Mouse (Mus musculus): ENCODE measurements around the gene Gsta4. TPM values are rescaled to one million over a fixed set of nuclear protein-coding genes. Genes with fewer than 3 reads are reported as not detected.

The Gsta4 gene
- polyA plus RNA-seq, 1 experiment: 113 TPM

DNA sequence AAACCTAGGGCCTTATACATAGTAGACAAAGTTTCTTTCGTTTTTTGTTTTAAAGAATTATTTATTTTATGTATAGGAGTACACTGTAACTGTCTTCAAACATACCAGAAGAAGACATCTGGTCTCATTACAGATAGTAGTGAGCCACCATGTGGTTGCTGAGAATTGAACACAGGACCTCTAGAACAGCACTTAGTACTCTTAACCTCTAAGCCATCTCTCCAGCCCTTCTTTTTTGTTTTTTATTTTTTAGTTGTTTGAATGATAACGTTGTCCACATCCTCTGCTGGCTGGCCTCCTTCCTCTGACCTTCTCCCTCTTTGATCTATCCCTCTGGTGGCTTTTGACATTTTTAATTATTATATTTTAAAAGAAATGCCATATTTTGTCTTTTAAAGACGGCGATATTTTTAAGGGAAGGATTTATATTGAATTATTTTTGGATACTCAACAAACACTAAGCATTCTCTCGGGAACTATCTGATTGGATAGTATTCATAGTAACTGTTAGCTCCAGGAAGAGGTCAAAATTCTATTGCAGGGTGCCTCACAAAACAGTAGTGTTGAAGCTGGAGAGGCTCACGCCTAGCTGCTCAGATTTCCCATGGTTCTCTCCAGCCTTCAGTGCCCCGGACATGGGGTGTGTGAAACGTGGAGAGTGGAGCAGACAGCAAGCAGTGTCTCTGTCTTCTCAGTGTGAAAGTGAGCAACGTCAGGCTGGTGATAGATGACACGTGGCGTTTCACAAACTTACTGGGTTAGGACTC lies 28.2 kb upstream of the Gsta4 start:
- 88% methylated on average over 11 of the region's 11 CpGs for whole genome bisulfite sequencing
- Histone ChIP-seq H3K27me3 (ENCODE audit: control insufficient read depth, insufficient read depth, low read length) (no peaks in the 10 kb centered on the region), H3K4me1 (ENCODE audit: control insufficient read depth, insufficient read depth, low read length) (no peaks in the 10 kb centered on the region), H3K27ac (ENCODE audit: insufficient read depth, low read length) (no peak overlapping the region), H3K4me3 (replicated peaks; ENCODE audit: insufficient read depth, low read depth, low read length) (no peak overlapping the region)
- DNase-seq: no peak
- no peak for TF ChIP-seq CTCF (IDR thresholded peaks at IDR 0.05; ENCODE audit: borderline replicate concordance, insufficient read depth, low read depth, low read length)
- no peak for TF ChIP-seq POLR2A (IDR thresholded peaks at IDR 0.05; ENCODE audit: borderline replicate concordance, insufficient read depth, low read length)

DNA sequence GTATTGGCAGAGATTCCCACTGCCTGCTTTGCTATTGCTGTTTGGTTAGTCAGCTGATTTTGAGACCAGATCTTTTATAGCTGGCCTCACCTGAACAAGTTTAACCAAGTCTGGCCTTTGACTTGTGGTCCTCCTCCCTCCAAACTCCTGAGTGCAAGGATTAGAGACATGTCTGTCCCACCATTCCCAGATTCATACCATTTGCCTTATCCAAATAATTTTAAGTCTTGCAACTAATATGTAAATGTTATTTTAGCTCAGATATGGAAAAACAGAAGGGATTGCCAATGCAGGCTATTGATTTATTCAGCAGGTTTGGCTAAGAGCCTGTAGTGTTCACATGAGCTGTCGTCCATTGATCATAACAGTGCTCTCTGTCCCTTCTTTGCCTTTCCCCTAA lies 25.4 kb upstream of the Gsta4 start:
- WGBS: 79% methylated on average over 1 of the region's 1 CpGs
- no peaks in the 10 kb centered on the region; the same call in 1 of the 2 replicates for H3K4me1 ChIP-seq (ENCODE audit: control insufficient read depth, insufficient read depth, low read length)
- no peak overlapping the region for H3K27ac ChIP-seq (ENCODE audit: insufficient read depth, low read length)
- no peaks in the 10 kb centered on the region for H3K27me3 ChIP-seq (ENCODE audit: control insufficient read depth, insufficient read depth, low read length)
- no peak for DNase-seq
- no peak overlapping the region for H3K4me3 ChIP-seq (replicated peaks; ENCODE audit: insufficient read depth, low read depth, low read length)
- TF ChIP-seq CTCF (IDR thresholded peaks at IDR 0.05; ENCODE audit: borderline replicate concordance, insufficient read depth, low read depth, low read length): no peak
- no peak for TF ChIP-seq POLR2A (IDR thresholded peaks at IDR 0.05; ENCODE audit: borderline replicate concordance, insufficient read depth, low read length)

DNA sequence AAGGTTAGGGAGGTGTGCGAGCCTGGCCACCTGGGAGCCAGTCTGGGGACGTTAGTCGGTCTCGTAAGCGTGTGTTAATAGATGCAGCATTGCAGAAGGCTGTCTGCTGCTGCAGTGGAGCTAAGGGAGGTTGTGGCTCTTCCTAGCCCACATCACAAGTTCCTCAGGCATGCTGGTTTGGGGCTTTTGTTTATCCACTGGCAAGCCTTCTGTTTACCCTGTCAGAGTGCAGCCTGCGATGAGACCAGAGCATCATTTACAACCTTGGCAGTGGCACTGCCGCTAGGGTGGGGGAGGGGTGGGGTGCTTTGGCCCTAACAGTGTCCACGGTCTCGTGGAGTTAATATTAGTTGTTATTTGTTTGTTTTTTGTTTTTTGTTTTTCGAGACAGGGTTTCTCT lies 19.3 kb upstream of the Gsta4 start:
- TF ChIP-seq POLR2A (IDR thresholded peaks at IDR 0.05; ENCODE audit: borderline replicate concordance, insufficient read depth, low read length) (no peak), CTCF (IDR thresholded peaks at IDR 0.05; ENCODE audit: borderline replicate concordance, insufficient read depth, low read depth, low read length) (no peak)
- 81% methylated on average over 10 of the region's 10 CpGs for WGBS
- DNase-seq: no peak
- H3K27ac ChIP-seq (ENCODE audit: insufficient read depth, low read length): no peak overlapping the region
- no peaks in the 10 kb centered on the region for H3K27me3 ChIP-seq (ENCODE audit: control insufficient read depth, insufficient read depth, low read length)
- H3K4me3 ChIP-seq (replicated peaks; ENCODE audit: insufficient read depth, low read depth, low read length): no peak overlapping the region
- H3K4me1 ChIP-seq (ENCODE audit: control insufficient read depth, insufficient read depth, low read length): no peaks in the 10 kb centered on the region; the same call in 1 of the 2 replicates

DNA sequence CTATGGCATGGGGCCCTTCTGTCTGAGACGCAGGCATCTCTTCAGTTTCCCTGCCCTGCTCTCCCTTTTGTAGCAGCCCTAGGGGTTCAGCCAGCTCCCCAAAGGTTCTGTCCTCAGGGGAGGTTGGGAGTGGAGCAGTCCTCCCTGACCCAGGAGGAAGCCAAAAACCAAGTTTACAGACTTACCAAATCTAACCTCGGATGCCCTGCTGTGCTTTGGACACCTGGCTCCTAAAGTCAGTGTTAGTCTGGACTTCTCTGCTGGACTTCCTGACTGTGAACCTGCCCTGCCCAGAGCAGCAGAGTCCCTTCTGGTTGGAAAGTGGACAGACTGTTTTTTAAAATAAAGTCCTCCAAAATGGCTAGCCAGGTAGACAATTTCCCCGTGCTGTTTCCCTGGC lies 17.8 kb upstream of the Gsta4 start:
- Histone ChIP-seq H3K27me3 (ENCODE audit: control insufficient read depth, insufficient read depth, low read length) (no peaks in the 10 kb centered on the region), H3K4me1 (ENCODE audit: control insufficient read depth, insufficient read depth, low read length) (no peaks in the 10 kb centered on the region; the same call in 1 of the 2 replicates), H3K27ac (ENCODE audit: insufficient read depth, low read length) (no peak overlapping the region), H3K4me3 (replicated peaks; ENCODE audit: insufficient read depth, low read depth, low read length) (no peak overlapping the region)
- no peak for TF ChIP-seq CTCF (IDR thresholded peaks at IDR 0.05; ENCODE audit: borderline replicate concordance, insufficient read depth, low read depth, low read length)
- TF ChIP-seq POLR2A (IDR thresholded peaks at IDR 0.05; ENCODE audit: borderline replicate concordance, insufficient read depth, low read length): no peak
- DNase-seq: no peak
- WGBS: 85% methylated on average over 3 of the region's 3 CpGs

DNA sequence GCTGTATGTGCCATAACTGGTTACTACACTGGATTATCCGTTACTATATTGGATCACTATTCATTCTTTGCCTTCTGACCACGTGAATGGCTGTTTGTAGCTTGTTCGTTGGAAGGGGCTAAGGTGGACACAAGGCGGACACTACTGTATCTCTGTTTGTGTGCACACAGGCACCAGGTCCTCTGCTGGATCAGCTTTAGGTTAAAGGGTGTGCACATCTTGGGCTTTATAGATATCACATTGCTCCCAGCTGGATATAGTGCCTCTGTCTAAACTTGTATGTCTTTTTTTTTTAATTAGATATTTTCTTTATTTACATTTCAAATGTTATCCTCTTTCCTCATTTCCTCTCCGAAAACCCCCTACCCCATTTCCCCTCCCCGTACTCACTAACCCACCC lies 17.1 kb upstream of the Gsta4 start:
- TF ChIP-seq CTCF (IDR thresholded peaks at IDR 0.05; ENCODE audit: borderline replicate concordance, insufficient read depth, low read depth, low read length) (no peak), POLR2A (IDR thresholded peaks at IDR 0.05; ENCODE audit: borderline replicate concordance, insufficient read depth, low read length) (no peak)
- Histone ChIP-seq H3K27me3 (ENCODE audit: control insufficient read depth, insufficient read depth, low read length) (no peaks in the 10 kb centered on the region), H3K27ac (ENCODE audit: insufficient read depth, low read length) (no peak overlapping the region), H3K4me1 (ENCODE audit: control insufficient read depth, insufficient read depth, low read length) (no peaks in the 10 kb centered on the region; the same call in 1 of the 2 replicates), H3K4me3 (replicated peaks; ENCODE audit: insufficient read depth, low read depth, low read length) (no peak overlapping the region)
- DNase-seq: no peak
- 91% methylated on average over 6 of the region's 6 CpGs for WGBS

DNA sequence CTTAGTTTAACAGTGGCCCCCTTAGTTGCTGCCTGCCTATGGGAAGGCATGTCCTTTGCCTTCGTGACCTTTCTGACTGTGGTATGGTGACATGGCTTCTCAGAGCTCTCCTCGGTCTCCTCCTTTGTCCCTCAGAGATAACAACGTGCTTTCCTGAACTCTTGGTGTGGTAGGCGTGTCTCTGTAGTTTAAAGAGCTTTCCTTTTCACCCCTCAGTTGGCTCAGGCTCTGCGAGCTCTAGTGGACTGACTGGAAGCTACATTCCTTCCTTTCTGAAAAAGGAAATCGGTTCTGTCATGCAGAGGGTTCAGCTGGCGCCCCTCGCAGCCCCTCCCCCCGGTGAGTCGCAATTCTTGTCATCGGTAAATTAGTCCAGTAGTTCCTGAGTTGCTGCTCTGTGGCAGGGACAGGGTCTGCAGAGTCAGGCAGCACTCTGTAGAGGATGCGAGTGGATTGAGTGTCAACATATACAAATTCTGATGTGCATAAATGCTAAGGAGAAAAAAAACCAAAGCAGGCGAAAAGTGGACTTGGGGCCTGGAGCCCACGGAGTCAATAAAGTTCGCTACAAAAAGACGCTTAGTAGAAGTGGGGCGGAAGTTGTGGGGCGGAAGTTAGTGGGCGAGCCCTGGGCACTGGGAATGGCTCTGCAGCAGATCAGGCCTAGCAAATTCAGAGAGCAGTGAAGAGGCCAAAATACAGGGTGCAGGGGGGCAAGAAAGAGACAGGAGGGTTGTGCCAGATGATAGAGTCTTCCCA lies 15.7 kb upstream of the Gsta4 start:
- no peak for TF ChIP-seq CTCF (IDR thresholded peaks at IDR 0.05; ENCODE audit: borderline replicate concordance, insufficient read depth, low read depth, low read length)
- TF ChIP-seq POLR2A (IDR thresholded peaks at IDR 0.05; ENCODE audit: borderline replicate concordance, insufficient read depth, low read length): no peak
- H3K27me3 ChIP-seq (ENCODE audit: control insufficient read depth, insufficient read depth, low read length): no peaks in the 10 kb centered on the region
- no peak overlapping the region for H3K27ac ChIP-seq (ENCODE audit: insufficient read depth, low read length)
- H3K4me3 ChIP-seq (replicated peaks; ENCODE audit: insufficient read depth, low read depth, low read length): no peak overlapping the region
- no peaks in the 10 kb centered on the region; the same call in 1 of the 2 replicates for H3K4me1 ChIP-seq (ENCODE audit: control insufficient read depth, insufficient read depth, low read length)
- 82% methylated on average over 19 of the region's 19 CpGs for WGBS
- DNase-seq: no peak

DNA sequence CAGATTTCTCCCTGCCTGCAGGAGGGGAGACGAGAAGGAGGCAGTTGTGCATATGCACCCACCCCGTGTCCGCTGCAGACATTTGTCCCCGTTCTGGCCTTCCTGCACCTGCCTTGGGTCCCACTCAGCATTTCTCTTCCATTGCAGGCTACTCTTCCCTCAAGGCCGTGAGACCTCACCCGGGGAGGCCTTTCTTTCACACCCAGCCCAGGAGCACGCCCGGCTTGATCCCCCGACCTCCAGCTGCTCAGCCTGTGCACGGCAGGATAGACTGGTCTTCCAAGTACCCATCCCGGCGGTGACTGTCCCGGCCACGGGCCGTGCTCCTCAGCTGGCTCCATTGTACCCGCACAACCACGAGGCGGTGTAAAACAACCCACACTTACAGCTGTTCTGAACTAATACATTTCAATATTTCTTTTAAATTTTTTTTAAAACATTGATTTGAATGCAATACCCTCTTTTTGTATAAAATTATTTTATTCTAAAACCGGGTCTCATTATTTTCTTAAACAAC lies 15.1 kb upstream of the Gsta4 start:
- Histone ChIP-seq H3K27me3 (ENCODE audit: control insufficient read depth, insufficient read depth, low read length) (no peaks in the 10 kb centered on the region), H3K4me1 (ENCODE audit: control insufficient read depth, insufficient read depth, low read length) (no peaks in the 10 kb centered on the region; the same call in 1 of the 2 replicates), H3K27ac (ENCODE audit: insufficient read depth, low read length) (no peak overlapping the region), H3K4me3 (replicated peaks; ENCODE audit: insufficient read depth, low read depth, low read length) (no peak overlapping the region)
- 79% methylated on average over 19 of the region's 19 CpGs for WGBS
- no peak for TF ChIP-seq POLR2A (IDR thresholded peaks at IDR 0.05; ENCODE audit: borderline replicate concordance, insufficient read depth, low read length)
- TF ChIP-seq CTCF (IDR thresholded peaks at IDR 0.05; ENCODE audit: borderline replicate concordance, insufficient read depth, low read depth, low read length): no peak
- no peak for DNase-seq
